Mouse (Mus musculus): ENCODE data around the gene Mt1.

- TF ChIP-seq CTCF (IDR thresholded peaks at IDR 0.05; ENCODE audit: low read depth, low read length) (no peak), POLR2A (IDR thresholded peaks at IDR 0.05; ENCODE audit: insufficient read depth, low read length) (peak; percentile 48), EP300 (IDR thresholded peaks at IDR 0.05; ENCODE audit: insufficient read depth, low read depth, low read length) (peak; percentile 89)
Measured at GRCm38 (mm10) chr8:94191101-94191691, 12.3 kb downstream of the Mt1 start.

All from ES-Bruce4 (cell line).